Mouse (Mus musculus) spleen, adult 2 months (tissue): ENCODE measurements around the gene Bbc3.

ENCODE experiments used
- CTCF ChIP-seq: fragments of 200-500 bp; IDR thresholded peaks from 2 replicates; pipeline ENCODE4 v1.5.1; 2011; ENCODE audit warnings: mild to moderate bottlenecking, inconsistent platforms; ENCODE audit not compliant: insufficient read depth, insufficient read length, insufficient replicate concordance; ENCODE audit errors: extremely low read depth
- POLR2A ChIP-seq: fragments of 200-500 bp; IDR thresholded peaks from 2 replicates; pipeline ENCODE4 v1.6.1; 2011; ENCODE audit warnings: low read depth, low read length, inconsistent platforms

- TF ChIP-seq CTCF (no peak), POLR2A (no peak)
Observed at GRCm38 (mm10) chr7:16314221-16314775, 6.1 kb downstream of the Bbc3 start.
